Mouse (Mus musculus) R1 (cell line): ENCODE data around the gene Hsd17b10.

ENCODE experiments used
- DNase-seq: peaks from one replicate; pipeline ENCODE4 v3.0.0-alpha.2; 2018; ENCODE audit warnings: low read depth, low spot score

Hsd17b10 gene

GRCm38 (mm10) chrX:152001737-152002710 lies at the start of gene Hsd17b10:
Gene Hsd17b10, plus strand, starts transcription at chrX:152001845.
- DNase-seq = peak; percentile 88

GRCm38 (mm10) chrX:151999006-151999710 lies 2.5 kb upstream of the Hsd17b10 start:
- no peak for DNase-seq

- no peak for DNase-seq
Observed at GRCm38 (mm10) chrX:152001182-152001684, 412 bp upstream of the Hsd17b10 start.

GRCm38 (mm10) chrX:152002865-152003264 lies 1.2 kb downstream of the Hsd17b10 start:
- DNase-seq = no peak

GRCm38 (mm10) chrX:152007863-152008262 lies 6.2 kb downstream of the Hsd17b10 start:
- DNase-seq = no peak

- DNase-seq = no peak
Observed at GRCm38 (mm10) chrX:152015752-152016150, 14.1 kb downstream of the Hsd17b10 start.

GRCm38 (mm10) chrX:152016151-152017145 lies 14.8 kb downstream of the Hsd17b10 start, which contains the start of the genes Ribc1 and Smc1a:
Gene Ribc1, minus strand, starts transcription at chrX:152016295.
Gene Smc1a, plus strand, starts transcription at chrX:152016428.
- DNase-seq = peak; percentile 97

GRCm38 (mm10) chrX:152017186-152017585 lies 15.5 kb downstream of the Hsd17b10 start:
- peak; percentile 1 for DNase-seq

GRCm38 (mm10) chrX:152019294-152019693 lies 17.6 kb downstream of the Hsd17b10 start:
- no peak for DNase-seq

GRCm38 (mm10) chrX:152039865-152040264 lies 38.2 kb downstream of the Hsd17b10 start:
- no peak for DNase-seq

GRCm38 (mm10) chrX:152047230-152047629 lies 45.6 kb downstream of the Hsd17b10 start:
- DNase-seq = no peak

GRCm38 (mm10) chrX:152052546-152052945 lies 50.9 kb downstream of the Hsd17b10 start:
- no peak for DNase-seq
